Mouse (Mus musculus) liver, embryonic 13.5 days (tissue): ENCODE measurements around the gene Smarcc2. TPM values are rescaled to one million over a fixed set of nuclear protein-coding genes. Genes with fewer than 3 reads are reported as not detected.

ENCODE experiments used
- ATAC-seq: fragments of 200-750 bp; cut with Nextera tagmentation; 2 replicates; pipeline ENCODE4 v1.8.0; 2017; ENCODE audit warnings: low read depth, mild to moderate bottlenecking, moderate number of reproducible peaks, moderate library complexity
- DNase-seq: peaks from one replicate; pipeline ENCODE4 v3.0.0; 2022
- H3K27ac ChIP-seq: fragments of 300-500 bp; sonication (generic); 2 replicates; pipeline ENCODE4 v1.5.1; 2015; ENCODE audit warnings: moderate library complexity, mild to moderate bottlenecking, inconsistent platforms
- H3K27me3 ChIP-seq: fragments of 300-500 bp; sonication (generic); 2 replicates; pipeline ENCODE4 v1.6.1; 2015; ENCODE audit warnings: mild to moderate bottlenecking, inconsistent platforms
- H3K36me3 ChIP-seq: fragments of 300-500 bp; sonication (generic); 2 replicates; pipeline ENCODE4 v1.6.1; 2015; ENCODE audit warnings: mild to moderate bottlenecking, inconsistent platforms
- H3K4me1 ChIP-seq: fragments of 300-500 bp; sonication (generic); replicated peaks from 2 replicates; pipeline ENCODE4 v1.6.1; 2015; ENCODE audit warnings: inconsistent platforms
- H3K4me2 ChIP-seq: fragments of 300-500 bp; sonication (generic); 2 replicates; pipeline ENCODE4 v1.6.1; 2015; ENCODE audit warnings: inconsistent platforms, mild to moderate bottlenecking, moderate library complexity
- H3K4me3 ChIP-seq: fragments of 300-500 bp; sonication (generic); replicated peaks from 2 replicates; pipeline ENCODE4 v1.5.1; 2015; ENCODE audit warnings: mild to moderate bottlenecking, inconsistent platforms
- H3K9ac ChIP-seq: fragments of 300-500 bp; sonication (generic); 2 replicates; pipeline ENCODE4 v1.6.1; 2015; ENCODE audit warnings: mild to moderate bottlenecking, inconsistent platforms
- H3K9me3 ChIP-seq: fragments of 300-500 bp; sonication (generic); replicated peaks from 2 replicates; pipeline ENCODE4 v1.6.1; 2016; ENCODE audit warnings: inconsistent platforms
- WGBS: fragments of 180-500 bp; shearing (Covaris S2); methylation state at CpG from one replicate; pipeline ENCODE4 v1.1.7; 2015; ENCODE audit not compliant: insufficient replicate concordance; 5-methylcytosine and 5-hydroxymethylcytosine counted together
- polyA plus RNA-seq: library from polyadenylated mRNA; unstranded; fragments of >200 nt; fragmentation: Nextera tagmentation; extraction: Ambion mirVana; gene quantifications from 2 replicates; pipeline ENCODE4 v1.2.1, GENCODE M21; 2015

Smarcc2 gene
- polyA plus RNA-seq, 1 experiment from 2014 or later = 18.5 TPM

- no peak for ATAC-seq
- H3K36me3 ChIP-seq = peaks cover 35% of the 10 kb centered on the region
Measured at GRCm38 (mm10) chr10:128429052-128429451, 30.0 kb upstream of the Smarcc2 start.

GRCm38 (mm10) chr10:128429454-128429853 lies 29.6 kb upstream of the Smarcc2 start:
- ATAC-seq (no peak), DNase-seq (no peak)
- Histone ChIP-seq H3K9me3 (no peaks in the 10 kb centered on the region), H3K4me2 (no peak overlapping the region), H3K4me1 (peaks cover 7% of the 10 kb centered on the region), H3K27ac (no peak overlapping the region), H3K9ac (no peak overlapping the region), H3K4me3 (no peak overlapping the region), H3K36me3 (peaks cover 37% of the 10 kb centered on the region), H3K27me3 (no peaks in the 10 kb centered on the region)
- 78% methylated on average over 4 of the region's 4 CpGs for WGBS

More at GRCm38 (mm10) chr10:128429052-128429451, 30.0 kb upstream of the Smarcc2 start:
- 77% methylated on average over 5 of the region's 5 CpGs for WGBS
- H3K9me3 ChIP-seq = no peaks in the 10 kb centered on the region
- H3K4me1 ChIP-seq = peaks cover 7% of the 10 kb centered on the region
- no peak overlapping the region for H3K4me3 ChIP-seq
- no peak overlapping the region for H3K27ac ChIP-seq
- H3K9ac ChIP-seq = no peak overlapping the region
- no peak for DNase-seq
- H3K27me3 ChIP-seq = no peaks in the 10 kb centered on the region
- H3K4me2 ChIP-seq = no peak overlapping the region

DNA sequence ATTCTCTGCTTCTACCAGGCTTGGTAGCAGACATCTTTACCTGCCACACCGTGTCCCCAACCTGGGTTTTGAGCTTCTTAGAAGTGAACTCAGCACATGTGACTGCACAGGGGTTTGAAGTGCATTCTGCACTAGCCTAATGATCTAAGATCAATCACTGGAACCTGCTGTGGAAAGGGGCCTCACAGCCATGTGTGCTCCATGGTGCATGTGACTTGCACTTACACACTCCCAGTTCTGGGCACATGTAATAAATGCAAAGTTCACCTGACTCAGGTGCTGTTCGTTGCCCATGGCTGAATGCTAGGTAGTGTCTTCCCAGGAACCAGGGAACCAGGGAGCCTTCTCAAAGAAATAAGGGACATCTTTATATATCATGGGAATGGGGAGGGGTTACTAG lies 25.6 kb upstream of the Smarcc2 start:
- no peak for DNase-seq
- Histone ChIP-seq H3K4me3 (no peak overlapping the region), H3K36me3 (peaks cover 62% of the 10 kb centered on the region), H3K9ac (no peak overlapping the region), H3K4me1 (no peaks in the 10 kb centered on the region), H3K4me2 (no peak overlapping the region), H3K27me3 (no peaks in the 10 kb centered on the region), H3K9me3 (no peaks in the 10 kb centered on the region), H3K27ac (no peak overlapping the region)
- ATAC-seq = no peak
- 77% methylated on average over 2 of the region's 2 CpGs for WGBS

DNA sequence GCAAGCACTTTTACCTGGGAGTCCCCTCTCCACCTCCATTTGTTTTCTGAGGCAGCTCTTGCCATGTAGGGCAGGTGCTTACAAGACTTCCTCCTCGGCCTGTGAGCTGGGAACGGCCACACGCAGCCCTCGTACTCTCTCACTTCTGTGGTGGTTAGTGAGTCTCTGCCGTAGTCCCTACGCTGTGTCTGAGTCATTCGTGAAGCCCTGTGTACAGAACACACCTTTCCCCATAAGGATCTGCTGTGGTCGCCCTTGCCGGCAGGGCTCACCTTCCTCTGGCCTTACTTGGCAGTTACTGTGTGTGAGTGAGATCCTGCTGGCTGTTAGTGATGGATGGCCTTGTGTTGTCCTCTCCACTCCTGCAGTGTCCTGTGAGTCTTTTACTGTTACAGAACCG lies 24.4 kb upstream of the Smarcc2 start:
- no peaks in the 10 kb centered on the region for H3K9me3 ChIP-seq
- WGBS = 77% methylated on average over 10 of the region's 10 CpGs
- H3K27me3 ChIP-seq = no peaks in the 10 kb centered on the region
- 0 out of 2 replicates have a peak, but pooled peaks cover 3% of the 10 kb centered on the region for H3K4me1 ChIP-seq
- no peak overlapping the region for H3K4me2 ChIP-seq
- H3K27ac ChIP-seq = no peak overlapping the region
- DNase-seq = no peak
- H3K9ac ChIP-seq = no peak overlapping the region
- H3K36me3 ChIP-seq = peaks cover 61% of the 10 kb centered on the region
- ATAC-seq = no peak
- no peak overlapping the region for H3K4me3 ChIP-seq

- H3K27me3 ChIP-seq = no peaks in the 10 kb centered on the region
- no peak overlapping the region for H3K9ac ChIP-seq
- H3K4me2 ChIP-seq = no peak overlapping the region
- no peak for DNase-seq
- H3K9me3 ChIP-seq = no peaks in the 10 kb centered on the region
- WGBS = 91% methylated on average over 17 of the region's 17 CpGs
- H3K4me1 ChIP-seq = 0 out of 2 replicates have a peak, but pooled peaks cover 3% of the 10 kb centered on the region
- no peak for ATAC-seq
- H3K36me3 ChIP-seq = peaks cover 59% of the 10 kb centered on the region
- no peak overlapping the region for H3K4me3 ChIP-seq
- H3K27ac ChIP-seq = no peak overlapping the region
Measured at GRCm38 (mm10) chr10:128435186-128435823, 23.7 kb upstream of the Smarcc2 start.

DNA sequence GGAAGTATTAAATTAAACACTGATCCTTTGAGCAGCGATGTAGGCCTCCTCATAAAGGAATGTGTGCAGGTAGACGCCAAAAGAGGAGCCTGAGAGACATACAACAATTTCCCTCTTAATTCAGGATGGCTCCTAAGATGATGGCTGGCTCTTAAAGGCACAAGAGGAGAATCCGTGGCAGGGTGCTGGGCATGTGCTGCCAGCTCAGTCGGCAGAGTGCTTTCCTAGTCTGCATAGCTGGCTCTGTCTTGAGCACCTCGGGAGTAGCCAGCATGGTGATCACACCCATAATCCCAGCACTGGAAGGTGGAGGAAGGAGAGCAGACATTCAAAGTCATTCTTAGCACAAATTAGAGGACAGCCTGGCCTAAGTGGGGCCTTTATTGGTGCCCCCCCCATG lies 23.2 kb upstream of the Smarcc2 start:
- H3K4me3 ChIP-seq = no peak overlapping the region
- whole genome bisulfite sequencing = 76% methylated on average over 5 of the region's 5 CpGs
- H3K9ac ChIP-seq = no peak overlapping the region
- DNase-seq = no peak
- H3K4me2 ChIP-seq = no peak overlapping the region
- H3K27ac ChIP-seq = no peak overlapping the region
- H3K9me3 ChIP-seq = no peaks in the 10 kb centered on the region
- no peak for ATAC-seq
- H3K4me1 ChIP-seq = 0 out of 2 replicates have a peak, but pooled peaks cover 3% of the 10 kb centered on the region
- H3K27me3 ChIP-seq = no peaks in the 10 kb centered on the region
- H3K36me3 ChIP-seq = peaks cover 63% of the 10 kb centered on the region

DNA sequence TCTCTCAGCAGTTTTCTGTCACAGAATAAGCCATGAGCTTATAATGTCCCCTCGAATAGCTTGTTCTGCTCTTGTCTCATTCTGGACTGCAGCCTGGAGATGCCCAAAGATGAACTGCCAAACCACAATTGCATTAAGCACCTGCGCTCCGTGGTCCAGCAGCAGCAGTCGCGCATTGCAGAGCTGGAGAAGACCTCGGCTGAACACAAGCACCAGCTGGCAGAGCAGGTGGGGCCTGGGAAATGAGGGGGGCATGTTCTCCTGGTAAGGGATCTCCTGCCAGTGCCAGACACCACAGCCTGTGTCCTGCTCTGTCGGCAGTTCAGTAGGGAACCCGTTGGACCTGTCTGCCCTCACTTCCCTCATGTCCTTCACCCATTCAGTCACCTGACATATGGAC lies 22.7 kb upstream of the Smarcc2 start:
- WGBS = 84% methylated on average over 8 of the region's 8 CpGs
- Histone ChIP-seq H3K27me3 (no peaks in the 10 kb centered on the region), H3K27ac (no peak overlapping the region), H3K4me3 (no peak overlapping the region), H3K9me3 (no peaks in the 10 kb centered on the region), H3K4me1 (0 out of 2 replicates have a peak, but pooled peaks cover 3% of the 10 kb centered on the region), H3K36me3 (peaks cover 61% of the 10 kb centered on the region), H3K9ac (no peak overlapping the region), H3K4me2 (no peak overlapping the region)
- no peak for DNase-seq
- ATAC-seq = no peak

DNA sequence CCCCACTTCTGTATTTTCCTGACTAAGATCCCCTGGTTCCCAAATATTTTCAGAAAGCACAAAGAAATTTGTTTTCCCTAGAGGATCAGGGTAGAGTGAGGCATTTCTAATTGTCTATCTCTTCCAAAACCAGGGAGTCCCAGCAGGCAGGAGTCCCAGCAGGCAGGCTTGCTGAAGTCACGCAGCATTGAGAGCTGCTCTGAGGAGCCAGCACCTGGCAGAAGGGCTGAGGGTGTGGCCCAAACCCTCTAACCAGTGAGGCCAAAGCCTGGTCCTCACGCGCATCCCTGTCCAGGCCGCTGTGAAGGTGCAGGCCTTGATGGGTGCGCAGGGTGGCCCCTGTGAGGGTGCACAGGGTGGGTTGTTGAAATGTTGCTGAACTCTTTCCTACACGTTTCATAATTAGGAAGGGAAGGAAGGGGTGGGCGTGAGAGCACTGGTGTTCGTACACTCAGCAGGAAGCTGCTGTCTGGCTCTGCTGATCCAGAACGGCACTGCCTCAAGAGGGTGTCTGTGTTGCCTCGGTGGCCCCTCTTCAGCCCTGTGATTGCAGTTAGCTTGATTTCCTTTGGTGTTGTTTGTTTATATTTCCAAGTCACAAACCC lies 20.3 kb upstream of the Smarcc2 start:
- no peak for DNase-seq
- Histone ChIP-seq H3K4me2 (no peak overlapping the region), H3K27me3 (no peaks in the 10 kb centered on the region), H3K4me1 (0 out of 2 replicates have a peak, but pooled peaks cover 3% of the 10 kb centered on the region), H3K27ac (no peak overlapping the region), H3K36me3 (peaks cover 60% of the 10 kb centered on the region), H3K4me3 (no peak overlapping the region), H3K9ac (no peak overlapping the region), H3K9me3 (no peaks in the 10 kb centered on the region)
- WGBS = 69% methylated on average over 10 of the region's 10 CpGs
- ATAC-seq = no peak

- 61% methylated on average over 10 of the region's 10 CpGs for WGBS
- Histone ChIP-seq H3K4me2 (no peak overlapping the region), H3K4me1 (peaks cover 8% of the 10 kb centered on the region; the same call in 1 of the 2 replicates), H3K9ac (no peak overlapping the region), H3K27ac (no peak overlapping the region), H3K27me3 (no peaks in the 10 kb centered on the region), H3K36me3 (peaks cover 50% of the 10 kb centered on the region), H3K9me3 (no peaks in the 10 kb centered on the region), H3K4me3 (no peak overlapping the region)
- DNase-seq (no peak), ATAC-seq (no peak)
Measured at GRCm38 (mm10) chr10:128440407-128440806, 18.6 kb upstream of the Smarcc2 start.

DNA sequence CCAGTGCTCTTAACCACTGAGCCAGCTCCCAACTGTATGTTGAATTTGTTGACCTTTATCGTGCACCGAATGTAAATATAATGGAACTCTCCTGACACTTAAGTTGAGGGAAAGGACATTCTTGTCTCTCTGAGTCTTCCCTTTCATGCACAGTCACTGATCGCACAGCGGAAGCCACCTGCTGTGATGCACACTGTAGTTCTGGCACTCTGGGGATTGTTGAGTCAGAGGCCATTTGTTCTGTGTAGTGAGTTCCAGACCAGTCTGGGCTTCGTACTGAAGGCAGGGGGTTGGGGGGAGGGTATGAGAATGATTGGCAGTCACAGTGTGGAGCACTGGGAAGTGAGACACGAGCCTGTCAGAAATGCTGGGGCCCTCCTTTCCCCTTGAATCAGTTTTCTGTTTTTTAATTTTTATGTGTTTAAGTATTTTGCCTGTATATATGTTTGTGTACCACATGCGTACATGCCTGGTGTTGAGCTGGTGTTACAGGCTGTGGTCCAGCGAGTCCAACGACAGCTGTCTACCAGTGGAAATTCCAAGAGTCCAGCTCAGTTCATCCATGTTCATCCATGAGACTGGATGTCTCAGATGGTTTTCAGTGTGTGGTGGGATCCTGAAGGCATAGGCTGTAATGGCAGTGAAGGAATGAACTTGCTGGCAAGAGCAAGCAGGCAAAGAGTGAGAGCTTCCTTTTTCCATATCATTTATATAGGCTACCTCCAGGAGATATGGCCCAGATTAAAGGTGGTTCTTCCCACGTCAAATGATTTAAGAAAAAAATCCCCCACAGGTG lies 17.5 kb upstream of the Smarcc2 start:
- Histone ChIP-seq H3K27me3 (no peaks in the 10 kb centered on the region), H3K4me1 (peaks cover 8% of the 10 kb centered on the region; the same call in 1 of the 2 replicates), H3K4me2 (no peak overlapping the region), H3K9ac (no peak overlapping the region), H3K36me3 (peaks cover 39% of the 10 kb centered on the region), H3K4me3 (no peak overlapping the region), H3K9me3 (no peaks in the 10 kb centered on the region), H3K27ac (no peak overlapping the region)
- DNase-seq (no peak), ATAC-seq (no peak)
- WGBS = 77% methylated on average over 10 of the region's 10 CpGs

- Histone ChIP-seq H3K9me3 (no peaks in the 10 kb centered on the region), H3K4me1 (peaks cover 8% of the 10 kb centered on the region; the same call in 1 of the 2 replicates), H3K4me2 (no peak overlapping the region), H3K4me3 (no peak overlapping the region), H3K27ac (no peak overlapping the region), H3K27me3 (no peaks in the 10 kb centered on the region), H3K9ac (no peak overlapping the region), H3K36me3 (peaks cover 28% of the 10 kb centered on the region)
- ATAC-seq (no peak), DNase-seq (no peak)
- 52% methylated on average over 1 of the region's 1 CpGs for WGBS
Measured at GRCm38 (mm10) chr10:128442718-128443117, 16.3 kb upstream of the Smarcc2 start.
